Mouse (Mus musculus): Measurements from ENCODE around the gene Sdc3. TPM values are rescaled to one million over a fixed set of nuclear protein-coding genes. Genes with fewer than 3 reads are reported as not detected.

Sdc3 gene
- total RNA-seq (2012; rRNA removed) (0.30 and 0.80 TPM in 2 replicates), total RNA-seq (2014; rRNA removed) (not detected in 2 replicates), polyA plus RNA-seq (2012; ENCODE audit: insufficient read length, low read depth) (0.14 TPM in 1 of 2 replicates, not detected in the other)

DNA sequence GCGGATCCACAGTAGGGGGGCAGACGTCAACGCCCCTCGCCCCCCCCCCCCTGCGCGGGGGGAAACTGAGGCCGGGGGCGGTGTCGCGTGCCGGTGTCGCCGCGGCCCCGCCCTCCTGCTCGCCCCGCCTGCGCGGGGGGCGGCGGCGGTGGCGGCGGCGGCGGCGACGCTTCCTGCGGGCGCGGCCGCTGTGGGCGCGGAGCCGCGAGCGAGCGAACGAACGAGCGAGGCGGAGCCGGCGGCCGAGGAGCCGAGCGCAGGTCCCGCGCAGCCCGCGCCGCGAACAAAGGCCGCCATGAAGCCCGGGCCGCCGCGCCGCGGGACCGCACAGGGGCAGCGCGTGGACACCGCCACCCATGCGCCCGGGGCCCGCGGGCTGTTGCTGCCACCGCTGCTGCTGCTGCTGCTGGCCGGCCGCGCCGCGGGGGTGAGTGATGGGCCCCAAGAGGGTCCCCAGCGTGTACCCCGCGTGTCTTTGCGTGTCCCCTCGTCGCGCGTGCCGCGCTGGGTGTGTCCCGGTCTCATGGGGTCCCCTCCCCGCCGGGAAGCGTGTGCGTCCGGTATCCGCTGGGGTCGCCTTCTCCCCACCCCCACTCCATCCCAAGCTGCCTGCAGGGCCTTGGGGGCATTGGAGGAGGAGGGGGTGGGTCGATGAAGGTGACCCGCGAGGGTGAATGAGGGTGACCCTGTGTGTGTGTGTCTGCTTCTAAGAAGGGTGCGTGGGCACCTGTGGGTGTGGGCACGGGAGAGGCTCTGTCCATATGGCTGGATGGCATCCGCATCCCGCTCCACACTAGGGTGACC, at the start of gene Sdc3:
Gene Sdc3 (plus strand): TSS at position 162 of the 804 bp plus-strand sequence.
- peak within 1 kb of the TSS in 2 of 3 experiments; percentile 11 to 52 for H3K4me3 ChIP-seq (replicated peaks in 1 of 3; ENCODE audit: low read depth in 2 of 3, low read length in 2 of 3, poor library complexity in 1 of 3)
- H3K79me2 ChIP-seq (replicated peaks; ENCODE audit: control insufficient read depth, extremely low read depth, insufficient read depth, poor library complexity, severe bottlenecking) = no peaks in the 10 kb centered on the region
- in situ Hi-C loops (cut with MboI; ENCODE audit: low pct_ligation_motif_present, low pct_unique_long_range_greater_than_20kb, low sequenced_read_pairs) = no loop called here
- DNase-seq (ENCODE audit: extremely low read depth) = no peak
- no peaks in the 10 kb centered on the region for H3K9me3 ChIP-seq (replicated peaks; ENCODE audit: low read length)
- dilution Hi-C loops (cut with MboI; ENCODE audit: extremely low pct_ligation_motif_present, extremely low pct_unique_long_range_greater_than_20kb, low sequenced_read_pairs) = no loop called here
- H3K9ac ChIP-seq (ENCODE audit: insufficient read depth, low read depth) = peak within 1 kb of the TSS; percentile 18; the same call in 1 of the 2 replicates
- peaks cover 71% of the 10 kb centered on the region for H3K27me3 ChIP-seq (replicated peaks)
- peak within 1 kb of the TSS; percentile 79 for H3K4me2 ChIP-seq (ENCODE audit: insufficient read depth, low read depth, poor library complexity, severe bottlenecking)
- no peaks in the 10 kb centered on the region for H3K36me3 ChIP-seq (replicated peaks in 1 of 2; ENCODE audit: control insufficient read depth in 1 of 2, insufficient read depth in 1 of 2, low read length in 1 of 2)
- no peak within 1 kb of the TSS for H3K27ac ChIP-seq (ENCODE audit: insufficient read depth, low read depth)
- TF ChIP-seq NRF1 (IDR thresholded peaks at IDR 0.05; ENCODE audit: low read depth, low read length) = peak; percentile 41; the same call in 1 of the 2 replicates
- no peak for TF ChIP-seq SIN3A (IDR thresholded peaks at IDR 0.05; ENCODE audit: low read length)
- peaks cover 6 to 10% of the 10 kb centered on the region in 2 experiments for H3K4me1 ChIP-seq (ENCODE audit: control insufficient read depth in 1 of 2, insufficient read depth in 2 of 2)

DNA sequence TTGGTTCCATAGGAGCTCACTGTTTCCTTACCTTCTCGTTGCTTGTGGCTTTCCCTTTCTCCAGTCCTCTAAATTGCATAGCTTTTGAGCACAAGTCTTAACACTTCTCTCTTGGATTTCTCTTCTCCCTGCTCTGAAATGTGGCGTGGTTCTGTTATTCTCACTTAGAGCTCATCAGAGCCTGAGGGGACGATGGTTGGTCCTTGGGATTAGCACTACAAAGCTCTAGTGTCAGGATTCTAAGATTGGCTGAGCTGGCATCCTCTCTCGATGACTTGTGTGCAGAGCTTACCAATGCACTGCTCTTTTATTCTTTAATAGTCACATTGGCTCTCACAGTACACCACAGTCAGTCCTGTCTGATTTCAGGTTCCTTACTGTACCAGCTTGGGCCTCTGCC, 48.3 kb upstream of the Sdc3 start:
- peaks cover 8 to 32% of the 10 kb centered on the region in 2 experiments for H3K4me1 ChIP-seq (ENCODE audit: control insufficient read depth in 1 of 2, insufficient read depth in 2 of 2)
- dilution Hi-C loops (cut with MboI; ENCODE audit: extremely low pct_ligation_motif_present, extremely low pct_unique_long_range_greater_than_20kb, low sequenced_read_pairs) = no loop called here
- peaks cover 82 to 95% of the 10 kb centered on the region in 2 experiments for H3K36me3 ChIP-seq (replicated peaks in 1 of 2; ENCODE audit: control insufficient read depth in 1 of 2, insufficient read depth in 1 of 2, low read length in 1 of 2)
- peaks cover 49% of the 10 kb centered on the region for H3K79me2 ChIP-seq (replicated peaks; ENCODE audit: control insufficient read depth, extremely low read depth, insufficient read depth, poor library complexity, severe bottlenecking)
- H3K27me3 ChIP-seq (replicated peaks) = no peaks in the 10 kb centered on the region
- no peak overlapping the region for H3K4me2 ChIP-seq (ENCODE audit: insufficient read depth, low read depth, poor library complexity, severe bottlenecking)
- no peak for TF ChIP-seq ELF1 (IDR thresholded peaks at IDR 0.05; ENCODE audit: low read depth, low read length)
- TF ChIP-seq MAZ (IDR thresholded peaks at IDR 0.05; ENCODE audit: low read depth, low read length) = no peak
- no peak for TF ChIP-seq JUN (IDR thresholded peaks at IDR 0.05; ENCODE audit: insufficient read depth, low read depth, low read length)
- no peak for TF ChIP-seq POLR2A (IDR thresholded peaks at IDR 0.05; ENCODE audit: low read depth, low read length)
- TF ChIP-seq JUND (conservative IDR thresholded peaks at IDR 0.05; ENCODE audit: low read depth, low read length) = no peak
- TF ChIP-seq CHD1 (IDR thresholded peaks at IDR 0.05; ENCODE audit: low read depth, low read length) = no peak
- no peak for TF ChIP-seq EP300 (IDR thresholded peaks at IDR 0.05; ENCODE audit: low read length)
- no peak for TF ChIP-seq ZNF384 (IDR thresholded peaks at IDR 0.05; ENCODE audit: low read depth, low read length)
- TF ChIP-seq GABPA (IDR thresholded peaks at IDR 0.05; ENCODE audit: insufficient replicate concordance, low read depth, low read length) = no peak
- no peak for TF ChIP-seq ZC3H11A (IDR thresholded peaks at IDR 0.05; ENCODE audit: low read depth, low read length)
- TF ChIP-seq NRF1 (IDR thresholded peaks at IDR 0.05; ENCODE audit: low read depth, low read length) = no peak
- TF ChIP-seq MAX (IDR thresholded peaks at IDR 0.05; ENCODE audit: low read length) = no peak
- no peak for TF ChIP-seq MXI1 (IDR thresholded peaks at IDR 0.05; ENCODE audit: low read depth, low read length)
- no peak for TF ChIP-seq IRF4 (IDR thresholded peaks at IDR 0.05; ENCODE audit: low read depth, low read length)
- no peak for TF ChIP-seq TBP (conservative IDR thresholded peaks at IDR 0.05; ENCODE audit: low read depth, low read length)
- no peak for TF ChIP-seq USF2 (conservative IDR thresholded peaks at IDR 0.05; ENCODE audit: low read depth, low read length)
- TF ChIP-seq RCOR1 (conservative IDR thresholded peaks at IDR 0.05; ENCODE audit: low read depth, low read length) = no peak
- TF ChIP-seq BHLHE40 (IDR thresholded peaks at IDR 0.05; ENCODE audit: low read depth, low read length) = no peak
- no peak for TF ChIP-seq UBTF (IDR thresholded peaks at IDR 0.05; ENCODE audit: low read depth, low read length)
- no peak for TF ChIP-seq CTCF (conservative IDR thresholded peaks at IDR 0.05 in 1 of 2, IDR thresholded peaks at IDR 0.05 in 1 of 2; ENCODE audit: low read depth in 2 of 2, low read length in 2 of 2)
- DNase-seq (ENCODE audit: extremely low read depth) = no peak
- H3K9me3 ChIP-seq (replicated peaks; ENCODE audit: low read length) = no peaks in the 10 kb centered on the region
- no peak overlapping the region for H3K9ac ChIP-seq (ENCODE audit: insufficient read depth, low read depth)
- no peak overlapping the region for H3K4me3 ChIP-seq (replicated peaks in 1 of 3; ENCODE audit: low read depth in 2 of 3, low read length in 2 of 3, poor library complexity in 1 of 3)
- in situ Hi-C loops (cut with MboI; ENCODE audit: low pct_ligation_motif_present, low pct_unique_long_range_greater_than_20kb, low sequenced_read_pairs) = no loop called here
- no peak overlapping the region for H3K27ac ChIP-seq (ENCODE audit: insufficient read depth, low read depth)
